Mouse (Mus musculus) midbrain, postnatal 0 days (tissue): ENCODE measurements at regions not wholly inside any gene's neighbourhood (a gene's known extent, or its start where the extent isn't known, plus 50 kb on each side); places are given as distances from the start of the nearest gene placed in this dataset.

Source experiments
- ATAC-seq: fragments of 200-750 bp; cut with Nextera tagmentation; 2 replicates; pipeline ENCODE4 v1.8.0; 2017; ENCODE audit warnings: moderate number of reproducible peaks, mild to moderate bottlenecking, moderate TSS enrichment, moderate library complexity; ENCODE audit not compliant: low FRiP score
- DNase-seq: peaks from one replicate; pipeline ENCODE4 v3.0.0-alpha.2; 2015; ENCODE audit warnings: low spot score
- H3K27ac ChIP-seq: fragments of 300-500 bp; sonication (generic); 2 replicates; pipeline ENCODE4 v1.5.1; 2014; ENCODE audit warnings: low read depth, mild to moderate bottlenecking, low read length, mixed read lengths
- H3K27me3 ChIP-seq: fragments of 300-500 bp; sonication (generic); 2 replicates; pipeline ENCODE4 v1.6.1; 2014; ENCODE audit warnings: low read length, control low read depth, mixed read lengths; ENCODE audit not compliant: insufficient read depth
- H3K36me3 ChIP-seq: fragments of 300-500 bp; sonication (generic); 2 replicates; pipeline ENCODE4 v1.6.1; 2014; ENCODE audit warnings: low read length, control low read depth, mixed read lengths; ENCODE audit not compliant: insufficient read depth
- H3K4me1 ChIP-seq: fragments of 300-500 bp; sonication (generic); 2 replicates; pipeline ENCODE4 v1.6.1; 2014; ENCODE audit warnings: mild to moderate bottlenecking, control low read depth, antibody characterized with exemption, low read length, mixed read lengths; ENCODE audit not compliant: insufficient read depth
- H3K4me2 ChIP-seq: fragments of 300-500 bp; sonication (generic); 2 replicates; pipeline ENCODE4 v1.6.1; 2014; ENCODE audit warnings: low read depth, mild to moderate bottlenecking, low read length, mixed read lengths; ENCODE audit not compliant: poor library complexity, severe bottlenecking
- H3K4me3 ChIP-seq: fragments of 300-500 bp; sonication (generic); 2 replicates; pipeline ENCODE4 v1.5.1; 2014; ENCODE audit warnings: low read depth, mild to moderate bottlenecking, low read length, moderate library complexity
- H3K9ac ChIP-seq: fragments of 300-500 bp; sonication (generic); replicated peaks from 2 replicates; pipeline ENCODE4 v1.6.1; 2014; ENCODE audit warnings: mild to moderate bottlenecking, low read length, moderate library complexity, mixed read lengths; ENCODE audit not compliant: poor library complexity, severe bottlenecking
- H3K9me3 ChIP-seq: fragments of 300-500 bp; sonication (generic); 2 replicates; pipeline ENCODE4 v1.6.1; 2016; ENCODE audit warnings: low read length, control low read depth
- CTCF ChIP-seq: IDR thresholded peaks from 2 replicates; pipeline ENCODE4 v1.5.1; 2016; ENCODE audit warnings: antibody characterized with exemption, mild to moderate bottlenecking
- WGBS: fragments of 180-500 bp; shearing (Covaris S2); extraction: QIAGEN DNeasy Blood & Tissue Kit; methylation state at CpG from one replicate; pipeline ENCODE4 v1.1.7; 2014; 5-methylcytosine and 5-hydroxymethylcytosine counted together

DNA sequence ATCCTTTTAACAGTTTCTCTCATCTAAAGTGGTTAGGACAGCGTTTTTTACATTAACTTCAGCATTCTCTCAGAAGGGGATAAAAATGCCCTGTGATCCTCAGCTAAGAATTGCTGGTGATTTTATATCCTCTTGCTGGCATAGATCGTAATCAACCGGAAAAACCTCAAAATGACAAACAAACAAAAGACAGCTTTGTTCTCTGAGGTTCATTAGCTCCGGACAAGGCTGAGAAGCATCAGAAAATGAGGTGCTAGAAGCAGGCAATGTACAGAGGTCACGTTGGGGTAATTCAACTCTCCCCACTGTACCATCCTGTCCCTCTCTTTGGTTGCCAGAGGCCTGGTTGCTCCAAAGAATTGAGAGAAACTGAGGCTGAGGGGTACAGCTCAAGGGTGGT lies 120.0 kb upstream of the Astn2 start:
- no peak for DNase-seq
- no peak overlapping the region for H3K4me2 ChIP-seq
- WGBS: 58% methylated on average over 5 of the region's 5 CpGs
- H3K9ac ChIP-seq: no peak overlapping the region
- no peak for TF ChIP-seq CTCF
- ATAC-seq: no peak
- H3K9me3 ChIP-seq: no peaks in the 10 kb centered on the region
- no peaks in the 10 kb centered on the region for H3K27me3 ChIP-seq
- H3K4me1 ChIP-seq: no peaks in the 10 kb centered on the region
- H3K36me3 ChIP-seq: no peaks in the 10 kb centered on the region
- H3K4me3 ChIP-seq: no peak overlapping the region
- H3K27ac ChIP-seq: no peak overlapping the region

DNA sequence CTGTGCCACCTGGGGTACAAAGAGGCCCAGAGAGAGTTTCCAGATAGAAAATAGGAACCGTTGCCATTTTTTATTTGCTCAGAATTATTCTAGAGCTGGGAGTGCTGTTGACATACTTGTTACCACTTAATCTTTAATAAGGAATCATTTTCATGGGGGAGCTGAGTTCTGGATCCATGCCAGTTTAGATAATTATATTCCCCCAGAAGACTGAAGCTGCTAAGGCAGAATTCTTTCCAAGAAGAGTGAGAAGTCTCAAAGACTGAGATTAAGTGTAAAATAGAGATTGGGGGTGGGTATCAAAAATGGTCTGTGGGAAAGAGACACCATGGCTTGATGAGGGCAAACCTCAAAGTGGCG lies 119.5 kb upstream of the Astn2 start:
- Histone ChIP-seq H3K27ac (no peak overlapping the region), H3K4me1 (no peaks in the 10 kb centered on the region), H3K9me3 (no peaks in the 10 kb centered on the region), H3K9ac (no peak overlapping the region), H3K36me3 (no peaks in the 10 kb centered on the region), H3K4me3 (no peak overlapping the region), H3K27me3 (no peaks in the 10 kb centered on the region), H3K4me2 (no peak overlapping the region)
- TF ChIP-seq CTCF: no peak
- DNase-seq (no peak), ATAC-seq (no peak)
- 68% methylated on average over 2 of the region's 2 CpGs for WGBS

DNA sequence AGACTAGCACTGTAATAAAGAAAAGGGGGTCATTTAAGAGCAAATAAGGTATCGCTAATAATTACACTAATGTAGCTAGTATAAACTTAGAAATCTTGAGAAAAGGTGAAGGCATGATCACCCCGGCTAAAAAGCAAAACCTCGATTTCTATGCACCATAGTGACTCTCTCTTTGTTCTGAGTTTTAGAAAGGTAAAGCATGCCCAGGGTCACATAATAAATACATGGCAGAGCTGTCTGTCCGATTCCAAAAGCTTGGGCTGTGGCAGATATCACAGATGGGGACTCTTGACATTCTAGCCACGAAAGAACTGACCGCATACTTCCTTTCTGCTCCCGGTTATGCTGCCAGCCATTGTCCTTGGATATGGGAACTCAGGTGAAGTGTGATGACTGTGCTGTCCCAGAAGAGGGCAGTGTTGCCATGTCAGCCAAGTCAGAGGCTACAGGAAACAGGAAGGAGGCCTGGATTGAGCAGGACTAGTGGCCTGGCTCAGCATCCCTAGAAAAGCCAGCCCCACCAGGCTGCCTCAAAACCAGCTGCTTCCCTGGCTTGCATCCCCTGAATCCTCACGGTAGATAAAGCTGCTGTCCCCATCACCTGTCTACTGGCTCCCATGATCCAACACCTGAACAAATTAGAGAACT lies 119.0 kb upstream of the Astn2 start:
- peak; percentile 77 for ATAC-seq

DNA sequence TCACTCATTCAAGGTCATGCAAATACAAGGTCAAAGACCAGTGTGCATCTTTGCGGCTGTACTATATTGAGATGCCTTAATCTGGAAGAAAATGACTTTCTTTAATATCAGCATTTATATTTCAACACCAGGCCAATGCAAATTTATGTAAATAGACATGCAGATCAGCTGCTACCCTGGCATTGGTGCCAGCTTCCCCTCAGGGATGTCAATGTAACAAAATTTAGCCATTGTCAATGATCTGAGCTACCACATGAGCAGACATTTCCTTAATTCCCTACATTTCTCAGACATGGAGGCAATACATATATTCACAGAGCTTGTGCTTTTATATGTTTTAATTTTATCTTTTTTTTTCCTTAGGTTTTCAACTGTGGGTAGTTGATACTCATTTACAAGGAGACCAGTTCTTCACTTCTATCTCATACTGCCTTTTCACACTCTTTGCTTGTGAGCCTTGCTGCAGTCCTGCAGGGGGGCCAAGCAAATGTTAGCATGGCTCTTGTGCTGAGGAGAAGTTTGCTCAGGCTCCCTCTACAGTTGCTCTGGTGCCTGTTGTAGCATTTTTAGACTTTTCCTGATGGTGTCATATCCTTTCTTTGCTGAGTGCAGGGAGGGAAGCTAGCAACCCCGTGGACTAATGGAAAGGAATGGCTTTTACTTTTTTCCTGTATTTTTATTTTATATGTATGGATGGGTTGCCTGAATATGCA lies 117.8 kb upstream of the Astn2 start:
- H3K27ac ChIP-seq: no peak overlapping the region
- H3K27me3 ChIP-seq: no peaks in the 10 kb centered on the region
- ATAC-seq: no peak
- no peaks in the 10 kb centered on the region for H3K36me3 ChIP-seq
- no peaks in the 10 kb centered on the region for H3K9me3 ChIP-seq
- H3K9ac ChIP-seq: no peak overlapping the region
- DNase-seq: peak; percentile 39
- H3K4me1 ChIP-seq: no peaks in the 10 kb centered on the region
- 81% methylated on average over 2 of the region's 2 CpGs for WGBS
- no peak overlapping the region for H3K4me2 ChIP-seq
- no peak overlapping the region for H3K4me3 ChIP-seq
- TF ChIP-seq CTCF: peak; percentile 45; the same call in 1 of the 2 replicates

More for the DNA sequence above, 119.0 kb upstream of the Astn2 start:
- Histone ChIP-seq H3K4me3 (no peak overlapping the region), H3K9ac (no peak overlapping the region), H3K36me3 (no peaks in the 10 kb centered on the region), H3K9me3 (no peaks in the 10 kb centered on the region), H3K4me2 (no peak overlapping the region), H3K27me3 (no peaks in the 10 kb centered on the region), H3K27ac (no peak overlapping the region), H3K4me1 (no peaks in the 10 kb centered on the region)
- peak; percentile 88 for DNase-seq
- WGBS: 42% methylated on average over 8 of the region's 8 CpGs
- TF ChIP-seq CTCF: peak; percentile 82

DNA sequence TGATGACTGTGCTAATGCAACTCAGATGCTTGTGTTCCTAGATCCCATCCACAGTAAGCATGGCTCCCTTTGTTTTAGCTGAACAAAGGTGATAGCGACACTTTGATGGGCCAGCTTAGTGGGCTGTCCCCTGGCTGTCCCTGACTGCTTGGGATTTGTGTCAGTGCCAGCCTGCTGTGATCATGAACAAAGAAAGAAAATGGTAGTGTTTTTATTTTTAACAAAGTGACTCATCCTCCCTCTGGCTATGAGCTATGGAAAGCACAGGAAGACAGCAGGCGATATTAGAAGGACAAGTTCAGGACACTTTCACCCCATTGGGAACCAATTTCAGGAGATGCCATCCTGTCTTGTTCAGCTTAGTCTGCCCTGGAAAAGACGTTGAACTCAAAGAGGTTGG lies 116.4 kb upstream of the Astn2 start:
- ATAC-seq (no peak), DNase-seq (no peak)
- no peaks in the 10 kb centered on the region for H3K27me3 ChIP-seq
- no peak overlapping the region for H3K27ac ChIP-seq
- no peak overlapping the region for H3K4me3 ChIP-seq
- TF ChIP-seq CTCF: no peak
- no peak overlapping the region for H3K9ac ChIP-seq
- 67% methylated on average over 3 of the region's 3 CpGs for WGBS
- no peaks in the 10 kb centered on the region for H3K4me1 ChIP-seq
- H3K4me2 ChIP-seq: no peak overlapping the region
- H3K36me3 ChIP-seq: no peaks in the 10 kb centered on the region
- no peaks in the 10 kb centered on the region for H3K9me3 ChIP-seq

DNA sequence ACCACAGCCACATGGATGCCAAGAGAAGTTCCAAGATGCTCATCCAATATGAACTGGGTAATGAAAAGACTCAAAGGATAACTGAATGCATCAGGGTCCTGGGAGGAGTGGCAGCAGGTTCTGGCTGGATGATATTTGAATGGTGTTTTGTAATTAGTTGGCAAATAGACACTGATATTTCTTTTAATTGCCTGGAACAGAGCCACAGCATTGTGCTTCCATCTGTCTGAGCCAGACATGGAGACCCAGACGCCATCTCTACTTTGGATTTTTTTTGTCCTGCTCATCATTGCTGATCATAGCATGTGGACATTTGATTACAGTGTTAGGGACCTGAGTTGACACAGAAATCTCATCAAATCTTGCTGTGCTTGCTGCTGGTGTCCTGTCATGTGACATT lies 111.4 kb upstream of the Astn2 start:
- TF ChIP-seq CTCF: no peak
- H3K9ac ChIP-seq: no peak overlapping the region
- H3K4me3 ChIP-seq: no peak overlapping the region
- ATAC-seq: no peak; the same call in 1 of the 2 replicates
- H3K27ac ChIP-seq: no peak overlapping the region
- no peaks in the 10 kb centered on the region for H3K36me3 ChIP-seq
- WGBS: 73% methylated on average over 1 of the region's 1 CpGs
- H3K4me1 ChIP-seq: no peaks in the 10 kb centered on the region
- H3K4me2 ChIP-seq: no peak overlapping the region
- H3K27me3 ChIP-seq: no peaks in the 10 kb centered on the region
- no peaks in the 10 kb centered on the region for H3K9me3 ChIP-seq
- DNase-seq: peak; percentile 69
